Mouse (Mus musculus) heart, postnatal 0 days (tissue): ENCODE measurements at regions not wholly inside any gene's neighbourhood (a gene's known extent, or its start where the extent isn't known, plus 50 kb on each side); places are given as distances from the start of the nearest gene placed in this dataset.
A peak's percentile ranks its signal among the peaks of the same experiment; 100 is the strongest.

Experiments
- ATAC-seq: fragments of 200-750 bp; cut with Nextera tagmentation; 2 replicates; pipeline ENCODE4 v1.8.0; 2017; ENCODE audit warnings: low read depth, moderate number of reproducible peaks, moderate library complexity; ENCODE audit not compliant: insufficient read depth
- DNase-seq: peaks from one replicate; pipeline ENCODE4 v3.0.0-alpha.2; 2016; ENCODE audit warnings: low spot score
- H3K27ac ChIP-seq: fragments of 300-500 bp; sonication (generic); 2 replicates; pipeline ENCODE4 v1.5.1; 2014; ENCODE audit warnings: low read depth, mild to moderate bottlenecking
- H3K27me3 ChIP-seq: fragments of 300-500 bp; sonication (generic); 2 replicates; pipeline ENCODE4 v1.6.1; 2014; ENCODE audit warnings: low read length, mixed read lengths; ENCODE audit not compliant: control insufficient read depth, insufficient read depth
- H3K36me3 ChIP-seq: fragments of 300-500 bp; sonication (generic); replicated peaks from 2 replicates; pipeline ENCODE4 v1.6.1; 2014; ENCODE audit warnings: low read length, mixed read lengths; ENCODE audit not compliant: control insufficient read depth, insufficient read depth
- H3K4me1 ChIP-seq: fragments of 300-500 bp; sonication (generic); 2 replicates; pipeline ENCODE4 v1.6.1; 2014; ENCODE audit warnings: antibody characterized with exemption; ENCODE audit not compliant: control insufficient read depth, insufficient read depth
- H3K4me2 ChIP-seq: fragments of 300-500 bp; sonication (generic); 2 replicates; pipeline ENCODE4 v1.6.1; 2014; ENCODE audit warnings: low read depth, mild to moderate bottlenecking, low read length, moderate library complexity
- H3K4me3 ChIP-seq: fragments of 300-500 bp; sonication (generic); 2 replicates; pipeline ENCODE4 v1.5.1; 2014; ENCODE audit warnings: low read depth, low read length
- H3K9ac ChIP-seq: fragments of 300-500 bp; sonication (generic); replicated peaks from 2 replicates; pipeline ENCODE4 v1.6.1; 2014; ENCODE audit warnings: low read depth, low read length, mixed read lengths
- H3K9me3 ChIP-seq: fragments of 300-500 bp; sonication (generic); replicated peaks from 2 replicates; pipeline ENCODE4 v1.6.1; 2016; ENCODE audit warnings: low read length; ENCODE audit not compliant: control insufficient read depth
- CTCF ChIP-seq: IDR thresholded peaks from 2 replicates; pipeline ENCODE4 v1.5.1; 2016; ENCODE audit warnings: antibody characterized with exemption, control low read depth, low read depth
- EP300 ChIP-seq: IDR thresholded peaks from 2 replicates; pipeline ENCODE4 v1.6.1; 2016; ENCODE audit warnings: antibody characterized with exemption, low read depth
- WGBS: fragments of 180-500 bp; shearing (Covaris S2); extraction: QIAGEN DNeasy Blood & Tissue Kit; methylation state at CpG from one replicate; pipeline ENCODE4 v1.1.7; 2014; 5-methylcytosine and 5-hydroxymethylcytosine counted together

DNA sequence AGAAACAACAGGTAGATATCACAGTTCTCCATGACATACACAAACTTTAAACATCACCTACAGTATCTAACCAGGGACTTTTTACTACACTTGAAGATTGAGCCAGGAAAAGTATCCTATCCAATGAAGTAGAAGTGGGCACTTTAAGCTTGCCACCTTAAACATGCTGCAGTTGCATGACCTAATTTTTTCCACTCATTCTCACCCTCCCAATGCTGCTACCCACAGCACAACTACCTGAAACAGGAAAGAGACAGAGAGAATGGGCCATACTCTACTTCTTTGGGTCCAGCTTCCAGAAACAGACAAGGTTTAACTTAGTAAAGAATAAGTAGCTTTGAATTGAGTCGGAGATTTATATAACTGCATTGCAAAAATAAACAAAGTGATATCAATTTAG, 594.9 kb upstream of the Mpdz start:
- Histone ChIP-seq H3K27me3 (no peaks in the 10 kb centered on the region), H3K36me3 (no peaks in the 10 kb centered on the region), H3K9ac (no peak overlapping the region), H3K4me1 (no peaks in the 10 kb centered on the region), H3K4me3 (no peak overlapping the region), H3K9me3 (no peaks in the 10 kb centered on the region), H3K27ac (no peak overlapping the region), H3K4me2 (no peak overlapping the region)
- ATAC-seq (no peak), DNase-seq (no peak)
- TF ChIP-seq EP300 (no peak), CTCF (no peak)
- WGBS: 93% methylated on average over 1 of the region's 1 CpGs

DNA sequence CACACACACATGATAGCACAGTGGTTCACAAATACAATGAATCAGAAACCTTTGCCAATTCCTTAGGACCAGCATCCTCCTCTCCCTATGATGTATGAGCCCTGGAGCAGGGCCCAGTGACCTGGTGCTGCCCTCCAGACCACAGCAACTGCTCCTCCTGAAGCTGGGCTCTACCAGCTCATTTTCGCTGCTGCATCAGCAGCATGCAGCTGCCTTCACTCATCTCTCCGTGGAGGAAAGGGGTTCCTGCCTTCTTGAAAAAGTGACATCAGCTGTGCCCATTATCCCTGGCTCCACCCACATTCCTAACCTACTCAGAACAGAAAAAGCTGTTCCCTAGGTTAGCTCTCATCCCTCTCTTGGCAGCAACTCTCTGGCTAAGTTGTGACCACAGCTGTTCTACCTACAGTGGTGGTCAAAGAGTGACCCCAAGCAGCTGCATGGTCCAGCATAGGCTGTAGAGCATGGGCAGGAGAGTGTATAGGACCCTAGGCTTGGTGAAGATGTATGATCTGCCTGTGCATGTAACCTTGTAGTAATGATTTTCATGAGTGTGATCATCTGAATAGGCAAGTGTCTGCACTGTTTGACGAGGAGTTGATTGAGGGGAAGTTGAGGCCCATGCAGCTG, 592.6 kb upstream of the Mpdz start:
- Histone ChIP-seq H3K4me1 (no peaks in the 10 kb centered on the region), H3K36me3 (no peaks in the 10 kb centered on the region), H3K27me3 (no peaks in the 10 kb centered on the region), H3K9ac (no peak overlapping the region), H3K27ac (no peak overlapping the region), H3K4me2 (no peak overlapping the region), H3K9me3 (no peaks in the 10 kb centered on the region), H3K4me3 (no peak overlapping the region)
- 38% methylated on average over 3 of the region's 3 CpGs for WGBS
- ATAC-seq (no peak), DNase-seq (no peak)
- TF ChIP-seq CTCF (no peak), EP300 (no peak)

DNA sequence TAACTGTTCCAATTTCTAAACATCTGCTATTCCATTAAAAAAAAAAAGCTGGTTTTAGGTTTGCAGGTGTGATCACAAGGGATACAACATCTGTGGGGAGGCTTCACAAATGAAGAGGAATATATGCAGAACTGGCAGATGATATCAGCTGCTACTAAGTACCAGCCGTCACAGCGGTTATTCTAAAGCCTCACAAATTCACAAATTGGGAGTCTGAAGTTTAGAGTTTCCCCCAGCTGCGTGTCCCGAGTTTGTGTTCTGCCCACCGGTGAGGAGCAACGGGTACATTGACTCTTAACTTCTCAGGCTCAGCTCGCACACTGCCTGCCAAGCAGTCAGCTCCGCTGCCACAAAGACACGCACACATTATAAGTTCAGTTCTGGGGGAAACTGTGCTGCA, 586.6 kb upstream of the Mpdz start:
- Histone ChIP-seq H3K9ac (no peak overlapping the region), H3K9me3 (no peaks in the 10 kb centered on the region), H3K27ac (no peak overlapping the region), H3K4me1 (peaks cover 16% of the 10 kb centered on the region), H3K4me2 (no peak overlapping the region), H3K27me3 (no peaks in the 10 kb centered on the region), H3K4me3 (no peak overlapping the region), H3K36me3 (no peaks in the 10 kb centered on the region)
- DNase-seq (no peak), ATAC-seq (no peak)
- WGBS: 90% methylated on average over 9 of the region's 9 CpGs
- TF ChIP-seq CTCF (no peak), EP300 (no peak)

DNA sequence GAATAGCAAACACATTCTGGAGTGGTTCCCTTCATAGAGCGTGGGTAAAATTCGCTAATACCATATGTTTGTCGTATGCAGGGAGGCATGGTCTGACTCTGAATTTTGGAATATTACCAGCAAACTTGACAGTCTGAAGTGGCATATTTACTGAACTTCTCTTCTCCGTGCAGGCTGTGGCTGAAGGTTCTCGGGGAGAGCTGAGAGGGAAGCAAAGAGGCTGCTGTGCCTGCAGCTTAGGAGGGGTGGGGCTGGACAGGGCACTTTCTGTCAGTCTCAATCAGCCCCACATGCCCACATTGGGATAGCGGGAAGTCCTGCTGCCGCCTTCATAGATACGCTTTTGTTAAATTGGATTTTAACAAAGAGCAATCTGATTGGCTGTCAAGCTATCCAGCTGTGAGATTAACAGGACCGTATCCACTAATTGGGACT, 584.8 kb upstream of the Mpdz start:
- Histone ChIP-seq H3K4me2 (no peak overlapping the region), H3K27me3 (no peaks in the 10 kb centered on the region), H3K4me1 (peaks cover 24% of the 10 kb centered on the region), H3K4me3 (no peak overlapping the region), H3K9ac (no peak overlapping the region), H3K9me3 (no peaks in the 10 kb centered on the region), H3K27ac (no peak overlapping the region), H3K36me3 (no peaks in the 10 kb centered on the region)
- DNase-seq: peak; percentile 26
- TF ChIP-seq EP300 (no peak), CTCF (no peak)
- ATAC-seq: no peak
- 50% methylated on average over 9 of the region's 9 CpGs for WGBS

DNA sequence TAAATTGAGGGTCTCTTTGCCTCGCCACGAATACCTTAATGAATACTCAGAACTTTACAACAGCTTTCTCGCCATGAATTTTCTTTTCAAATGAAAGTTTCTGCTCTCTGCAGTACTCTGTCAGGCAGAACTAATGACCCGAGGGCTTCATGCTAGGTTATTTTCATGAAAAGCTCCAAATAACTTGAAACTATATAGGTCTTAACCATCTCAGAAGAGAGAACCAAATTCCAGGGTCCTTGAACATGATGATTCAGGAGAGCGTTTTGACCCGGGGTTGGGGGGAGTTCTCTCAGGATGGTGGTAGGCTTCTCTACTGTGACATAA, 558.8 kb upstream of the Mpdz start:
- H3K4me1 ChIP-seq: peaks cover 6% of the 10 kb centered on the region; the same call in 1 of the 2 replicates
- no peak overlapping the region for H3K4me3 ChIP-seq
- H3K27me3 ChIP-seq: no peaks in the 10 kb centered on the region
- H3K4me2 ChIP-seq: no peak overlapping the region
- no peaks in the 10 kb centered on the region for H3K9me3 ChIP-seq
- H3K9ac ChIP-seq: no peak overlapping the region
- peak overlapping the region; percentile 57; the same call in 1 of the 2 replicates for H3K27ac ChIP-seq
- no peak for ATAC-seq
- no peak for TF ChIP-seq CTCF
- no peak for TF ChIP-seq EP300
- 82% methylated on average over 6 of the region's 6 CpGs for whole genome bisulfite sequencing
- no peak for DNase-seq
- no peaks in the 10 kb centered on the region for H3K36me3 ChIP-seq
